Mouse (Mus musculus): ENCODE results near the gene Rngtt.
"Not testable (repeated sequence)": the region's sequence is repeated elsewhere in the genome, so short reads cannot be mapped to it uniquely, and the experiment has no call there.

The Rngtt gene

DNA sequence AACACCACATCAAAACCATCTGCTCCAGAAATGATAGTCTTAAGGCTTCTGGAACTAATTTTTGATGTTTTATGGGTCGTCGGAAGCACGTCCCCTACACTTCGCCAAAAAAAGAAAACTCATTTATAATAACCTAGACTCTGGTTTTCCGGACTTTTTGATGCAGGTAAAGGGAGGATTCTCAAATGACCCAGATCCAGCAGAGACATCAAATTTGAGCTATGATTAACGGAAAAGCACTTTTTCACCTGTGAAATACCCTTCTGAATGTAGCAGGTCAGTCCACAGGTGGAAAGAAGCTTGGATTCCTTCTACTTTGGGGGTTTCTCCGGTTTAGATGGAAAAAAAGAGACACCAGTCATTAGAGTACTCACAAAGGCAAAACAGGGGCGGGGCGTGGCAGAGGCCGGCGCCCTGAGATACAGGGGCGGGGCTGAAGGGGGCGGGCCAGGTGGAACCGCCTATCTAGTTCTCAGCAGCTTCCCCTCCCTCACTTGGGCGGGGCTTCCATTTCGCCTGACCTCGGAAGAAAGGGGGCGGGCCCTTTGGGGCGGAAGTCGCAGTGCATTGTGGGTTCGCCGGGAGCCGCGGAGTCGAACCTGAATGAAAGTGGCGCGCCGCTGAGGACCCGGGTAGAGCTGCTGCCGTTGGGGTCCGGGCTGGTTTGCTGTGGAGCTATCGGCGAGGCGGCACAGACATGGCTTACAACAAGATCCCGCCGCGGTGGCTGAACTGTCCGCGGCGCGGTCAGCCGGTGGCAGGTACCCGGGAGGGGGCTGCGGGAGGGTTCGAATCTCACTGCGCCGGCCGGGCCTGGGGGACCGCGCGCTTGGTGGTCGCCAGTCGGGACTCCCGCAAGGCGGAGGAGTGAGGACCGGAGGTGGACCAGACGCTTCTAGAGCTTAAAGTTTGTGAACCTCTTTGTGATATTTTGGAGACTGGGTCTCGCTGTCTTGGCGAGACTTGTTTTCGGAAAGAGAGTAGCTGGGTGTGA is at the start of gene Rngtt:
Gene Rngtt, plus strand, starts transcription at position 548 of the 994 bp plus-strand sequence.
- peak; percentile 100 for DNase-seq (ENCODE audit: low read depth)

DNA sequence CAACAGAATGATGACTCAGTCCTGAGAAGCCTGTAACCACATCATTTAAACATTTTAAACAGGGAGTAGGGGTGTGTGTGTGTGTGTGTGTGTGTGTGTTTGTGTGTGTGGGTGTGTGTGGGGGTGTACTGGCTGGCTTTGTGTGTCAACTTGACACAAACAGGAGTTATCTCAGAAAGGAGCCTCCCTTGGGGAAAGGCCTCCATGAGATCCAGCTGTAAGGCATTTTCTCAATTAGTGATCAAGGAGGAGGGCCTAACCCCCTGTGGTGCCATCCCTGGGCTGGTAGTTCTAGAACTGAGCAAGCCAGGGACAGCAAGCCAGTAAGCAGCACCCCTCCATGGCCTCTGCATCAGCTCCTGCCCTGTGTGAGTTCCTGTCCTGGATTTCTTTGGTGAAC is 49.8 kb upstream of the Rngtt start:
- DNase-seq (ENCODE audit: low read depth), result no peak

DNA sequence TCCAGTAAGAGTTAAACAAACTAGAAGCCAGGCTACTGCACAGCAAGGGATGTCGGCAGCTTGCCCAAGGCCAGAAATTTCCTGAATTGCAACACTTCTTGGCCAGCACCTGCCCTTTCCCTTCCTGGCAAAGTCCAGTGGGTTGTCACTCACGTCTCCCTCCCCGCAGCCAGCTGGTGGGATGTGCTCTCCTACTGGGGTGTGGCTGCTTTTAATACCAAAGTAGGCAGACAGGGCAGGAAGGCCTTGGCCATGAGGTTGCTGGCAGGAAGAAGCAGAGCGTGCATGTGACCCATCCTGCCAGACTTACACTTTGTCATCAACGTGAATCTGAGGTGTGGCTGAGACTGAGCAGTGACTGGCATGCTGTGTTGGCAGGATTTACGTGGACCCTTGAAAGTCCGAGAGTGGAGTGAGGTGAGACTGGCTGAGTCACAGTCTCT is 48.8 kb upstream of the Rngtt start:
- DNase-seq (ENCODE audit: low read depth), result peak; percentile 55

DNA sequence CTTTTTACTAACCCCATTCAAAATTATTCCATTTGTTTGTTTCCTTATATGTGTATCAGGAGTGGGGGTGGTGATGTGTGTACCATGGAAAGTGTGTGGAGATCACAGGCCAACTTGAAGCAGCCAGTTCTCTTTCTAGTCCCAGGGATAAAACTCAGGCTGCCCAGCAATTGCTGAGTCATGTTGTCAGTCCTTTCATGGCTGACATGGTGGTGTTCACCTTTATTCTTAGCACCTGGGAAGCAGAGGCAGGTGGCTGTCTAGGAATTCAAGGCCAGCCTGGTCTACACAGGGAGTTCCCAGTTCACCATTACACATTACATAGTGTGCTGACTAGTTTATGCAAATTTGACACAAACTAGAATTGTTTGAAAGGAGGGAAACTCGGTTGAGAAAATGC is 47.2 kb upstream of the Rngtt start:
- no peak for DNase-seq (ENCODE audit: low read depth)

DNA sequence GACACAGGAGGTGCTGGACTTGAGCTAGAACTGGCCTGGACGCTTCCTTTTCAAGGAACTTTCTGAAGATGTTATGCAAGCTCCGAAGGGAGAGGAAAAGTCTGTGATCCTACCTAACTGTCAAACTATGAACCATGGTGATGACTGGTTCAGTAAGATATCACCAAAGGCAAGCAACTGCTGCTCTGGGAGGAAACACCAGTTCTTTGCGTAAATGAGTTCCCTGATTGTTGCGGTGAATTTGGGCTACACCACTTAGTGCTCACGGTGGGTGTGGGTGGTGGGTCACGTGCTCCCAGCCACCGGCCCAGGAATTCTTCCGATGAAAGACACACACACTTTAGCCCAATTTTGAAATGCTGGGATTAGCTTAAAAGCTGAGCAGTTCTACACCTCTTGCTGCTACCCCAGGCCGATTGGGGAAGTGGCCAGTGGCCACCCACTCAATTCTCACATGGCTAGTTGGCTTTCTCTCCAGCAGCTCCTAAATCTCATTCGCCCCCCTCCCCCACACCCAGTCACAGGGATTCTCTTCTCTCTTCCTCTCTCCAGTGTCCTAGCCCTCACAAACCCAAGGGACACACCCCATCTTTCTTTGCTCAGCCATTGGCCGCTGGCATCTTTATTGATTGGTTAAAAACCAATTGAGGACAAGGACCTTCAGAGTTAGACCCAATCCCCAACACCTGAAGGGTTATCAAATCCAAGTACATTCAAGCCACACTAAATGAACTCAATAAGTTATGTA is 45.0 kb upstream of the Rngtt start:
- DNase-seq (ENCODE audit: low read depth), result no peak

DNA sequence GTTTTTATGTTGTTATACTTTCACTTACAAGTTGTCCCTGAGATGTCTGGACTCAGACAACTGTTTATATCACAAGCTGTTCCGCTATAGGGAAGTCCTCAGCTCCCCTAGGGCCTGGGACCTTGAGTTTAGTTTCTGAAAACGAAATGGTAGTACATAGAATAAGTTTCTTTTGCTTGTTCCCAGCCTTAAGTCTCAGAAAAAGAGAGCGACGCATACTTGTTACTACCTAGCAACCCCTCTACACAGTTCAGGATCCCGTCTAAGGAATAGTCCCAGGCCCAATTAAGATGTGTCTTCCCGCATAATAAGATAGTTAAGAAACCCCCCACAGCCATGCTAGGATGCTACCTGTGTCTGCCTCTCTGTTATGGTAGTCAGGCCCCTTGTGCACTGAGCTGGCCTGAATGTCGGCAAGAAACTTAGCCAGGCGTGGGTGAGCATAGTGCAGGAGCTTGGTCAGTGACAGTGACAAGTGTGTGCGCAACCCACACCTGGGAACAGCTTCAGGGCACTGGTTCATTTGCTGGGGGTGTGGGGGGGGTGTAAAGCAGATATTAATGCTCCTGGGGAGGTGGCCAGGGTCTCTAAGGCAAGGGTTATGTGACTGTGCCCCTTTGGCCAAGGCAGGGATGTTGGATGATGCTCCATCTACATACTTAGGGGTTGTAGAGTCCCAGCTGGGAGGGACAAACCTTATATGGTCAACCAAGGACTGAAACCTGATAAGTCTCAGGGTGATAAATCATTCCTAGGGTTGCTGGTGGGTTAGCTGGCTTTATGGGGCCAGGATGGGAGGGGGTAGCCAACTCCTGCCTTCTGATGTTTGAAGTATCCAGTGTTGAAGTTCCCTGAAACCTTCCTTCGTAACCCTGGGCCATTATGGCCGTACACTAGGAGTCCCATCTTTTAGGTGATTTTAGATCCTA is 39.5 kb upstream of the Rngtt start:
- peak; percentile 43 for DNase-seq (ENCODE audit: low read depth)

DNA sequence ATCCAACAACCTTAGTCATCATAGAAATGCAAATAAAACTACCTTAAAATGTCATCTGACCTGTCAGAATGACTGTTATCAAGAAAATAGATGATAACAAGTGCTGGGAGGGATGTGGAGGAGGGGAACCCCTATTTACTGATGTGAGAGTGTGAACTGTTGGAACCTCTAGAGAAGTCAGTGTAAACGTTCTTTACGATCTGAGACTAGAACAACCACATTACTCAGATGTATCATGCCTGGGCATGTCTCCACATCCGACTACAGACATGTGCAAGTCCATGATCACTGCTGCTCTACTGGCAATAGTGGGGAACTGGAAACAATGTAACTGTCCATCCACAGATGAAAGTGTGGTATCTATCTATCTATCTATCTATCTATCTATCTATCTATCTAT is 36.7 kb upstream of the Rngtt start:
- peak; percentile 63 for DNase-seq (ENCODE audit: low read depth)

DNA sequence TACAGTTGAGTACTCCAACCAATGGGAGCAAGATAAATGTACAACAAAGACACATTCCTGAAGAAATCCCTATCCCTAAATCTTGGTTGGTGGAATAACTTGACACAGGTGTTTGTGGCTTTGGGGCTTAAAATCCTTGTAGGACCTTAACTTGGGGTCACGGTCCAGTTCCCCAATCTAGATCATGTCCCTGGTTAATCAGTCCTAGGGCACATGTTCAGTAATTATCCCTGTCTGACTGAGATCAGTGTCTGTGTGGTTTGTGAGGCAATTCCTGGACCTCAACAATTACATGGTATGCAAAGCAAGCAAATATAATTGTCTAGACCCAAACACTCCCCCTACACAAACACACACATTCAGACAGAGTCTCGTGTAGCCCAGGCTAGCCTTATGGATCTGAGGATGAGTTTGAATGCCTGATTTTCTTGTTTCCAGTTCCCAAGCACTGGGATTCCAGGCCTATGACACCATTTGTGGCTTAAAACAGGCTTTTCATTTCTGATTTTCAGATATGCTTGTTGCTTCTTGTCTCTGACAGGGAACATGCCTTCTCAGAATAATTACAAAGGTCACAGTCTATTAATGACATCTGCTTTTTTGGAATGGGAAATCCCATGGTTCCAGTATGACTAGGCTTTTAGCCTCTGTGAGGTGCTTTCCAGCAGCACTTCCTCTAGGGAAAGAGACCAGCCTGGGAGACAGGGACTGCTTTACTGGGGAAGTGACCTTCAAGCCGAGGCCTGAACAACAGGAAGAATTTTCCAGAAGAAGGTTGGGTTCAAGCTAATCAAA is 28.0 kb upstream of the Rngtt start:
- no peak for DNase-seq (ENCODE audit: low read depth)

DNA sequence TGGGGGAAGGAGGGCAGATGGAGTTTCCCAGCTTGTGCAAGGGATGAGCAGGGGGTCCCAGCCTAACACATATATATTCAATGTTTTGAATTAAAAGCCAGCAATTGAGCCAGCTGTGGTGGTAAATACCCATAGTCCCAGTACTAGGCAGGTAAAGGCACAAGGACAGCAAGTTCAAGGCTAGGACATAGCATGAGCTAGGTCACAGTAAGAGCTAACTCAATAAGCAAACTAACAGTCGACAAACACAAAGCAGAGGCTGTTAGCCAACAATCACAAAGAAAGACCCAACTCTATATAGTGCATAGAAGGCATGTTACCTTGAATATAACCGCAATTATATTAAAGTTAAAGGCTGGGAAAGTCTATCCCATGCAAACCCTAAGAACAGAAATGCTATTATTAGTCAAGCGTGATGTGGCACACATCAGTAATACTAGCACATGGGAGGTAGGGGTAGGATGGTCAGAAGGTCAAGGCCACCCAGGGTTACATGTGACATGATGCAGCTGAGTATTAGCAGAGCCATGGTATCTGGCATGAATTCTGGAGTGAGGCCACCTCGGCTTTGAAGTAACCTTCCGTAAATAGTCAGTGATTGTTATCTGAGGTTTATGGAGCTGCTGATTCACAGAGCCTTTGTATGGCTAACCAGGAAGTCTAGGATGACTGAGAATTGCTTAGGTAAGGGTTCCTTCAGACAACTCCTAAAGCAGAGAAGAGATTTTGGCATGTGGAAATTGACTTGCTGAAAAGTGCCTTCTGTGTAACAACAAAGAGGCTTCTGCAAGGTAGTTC is 25.8 kb upstream of the Rngtt start:
- no peak for DNase-seq (ENCODE audit: low read depth)

DNA sequence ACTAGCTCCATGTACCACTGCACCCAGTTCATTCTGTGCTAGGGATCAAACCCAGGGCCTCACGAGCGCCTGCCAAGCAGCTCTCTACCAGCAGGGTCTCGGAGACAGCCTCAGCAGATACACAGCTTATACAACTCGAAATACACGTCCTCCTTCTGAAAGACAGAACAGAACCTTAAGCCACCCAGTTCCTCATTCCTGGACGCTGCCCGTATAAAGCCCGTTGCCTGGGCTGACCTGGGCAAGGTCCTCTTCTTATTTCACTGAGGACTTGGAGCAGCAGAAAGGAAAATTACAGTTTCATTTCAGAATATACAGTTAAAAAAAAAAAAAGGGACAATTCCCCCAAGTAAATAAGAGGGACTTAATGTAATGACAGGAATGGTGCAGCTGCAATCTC is 24.7 kb upstream of the Rngtt start:
- no peak for DNase-seq (ENCODE audit: low read depth)

DNA sequence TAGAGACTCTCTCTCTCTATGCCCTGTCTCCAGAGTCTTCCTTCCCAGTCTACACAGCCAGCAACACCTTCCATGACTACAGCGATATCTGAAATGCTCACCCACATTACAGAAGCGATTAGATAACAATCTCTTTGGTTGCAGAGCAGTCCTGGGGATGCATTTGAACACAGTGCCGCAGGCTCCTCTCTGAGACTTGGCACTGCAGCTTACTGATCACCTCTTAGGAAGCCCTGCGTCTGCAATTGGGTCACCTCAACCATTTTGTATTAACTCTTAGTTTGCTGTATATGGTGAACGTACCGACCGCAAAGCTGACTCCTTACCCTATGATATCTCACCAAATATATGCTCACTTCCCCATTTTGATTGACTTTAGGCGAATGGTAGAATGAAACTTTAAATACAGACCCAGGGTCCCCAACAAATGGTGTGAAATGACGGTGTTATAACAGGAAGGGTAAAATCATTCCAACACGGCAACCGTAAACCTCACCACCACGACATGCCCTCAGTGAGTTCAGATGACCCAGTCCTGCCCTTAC is 20.9 kb upstream of the Rngtt start:
- peak; percentile 69 for DNase-seq (ENCODE audit: low read depth)

DNA sequence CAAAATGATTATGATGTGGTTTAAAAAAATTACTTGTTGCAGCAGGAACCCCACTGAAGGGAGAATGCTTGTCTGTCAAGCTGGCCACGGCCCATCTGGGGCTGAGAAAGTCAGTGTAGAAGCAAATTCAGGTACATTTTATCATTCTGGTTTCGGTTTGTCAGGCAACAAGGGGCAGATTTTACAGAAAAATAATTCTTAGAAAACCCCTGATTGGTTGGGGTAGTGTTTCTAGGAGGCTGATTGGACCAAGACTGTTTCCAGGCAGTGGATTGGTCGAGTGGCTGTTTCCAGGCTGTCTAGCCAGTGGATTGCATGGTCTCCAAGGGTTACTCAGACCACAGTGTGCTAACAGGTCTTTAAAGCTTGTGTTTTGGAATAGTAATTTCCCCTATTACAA is 20.1 kb upstream of the Rngtt start, which contains the start of gene Pnrc1:
Gene Pnrc1, minus strand, starts transcription at position 162 of the 400 bp plus-strand sequence.
- DNase-seq (ENCODE audit: low read depth), result peak; percentile 82

DNA sequence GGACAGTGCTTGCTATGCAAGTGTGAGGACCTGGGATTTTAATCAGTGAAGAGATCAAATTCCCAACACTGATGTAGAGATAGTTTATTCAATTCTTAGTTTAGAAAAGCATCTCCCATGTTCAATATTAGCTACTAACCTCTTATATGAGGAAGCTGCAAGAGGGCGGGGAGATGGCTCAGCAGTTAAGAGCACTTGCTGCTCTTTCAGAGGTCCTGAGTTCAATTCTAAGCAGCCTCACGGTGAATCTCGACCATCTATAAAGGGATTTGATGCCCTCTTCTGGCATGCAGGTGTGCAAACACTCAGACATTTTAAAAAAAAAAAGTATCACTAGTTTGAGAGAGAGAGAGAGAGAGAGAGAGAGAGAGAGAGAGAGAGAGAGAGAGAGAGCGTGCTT is 19.2 kb upstream of the Rngtt start:
- peak; percentile 78 for DNase-seq (ENCODE audit: low read depth)

DNA sequence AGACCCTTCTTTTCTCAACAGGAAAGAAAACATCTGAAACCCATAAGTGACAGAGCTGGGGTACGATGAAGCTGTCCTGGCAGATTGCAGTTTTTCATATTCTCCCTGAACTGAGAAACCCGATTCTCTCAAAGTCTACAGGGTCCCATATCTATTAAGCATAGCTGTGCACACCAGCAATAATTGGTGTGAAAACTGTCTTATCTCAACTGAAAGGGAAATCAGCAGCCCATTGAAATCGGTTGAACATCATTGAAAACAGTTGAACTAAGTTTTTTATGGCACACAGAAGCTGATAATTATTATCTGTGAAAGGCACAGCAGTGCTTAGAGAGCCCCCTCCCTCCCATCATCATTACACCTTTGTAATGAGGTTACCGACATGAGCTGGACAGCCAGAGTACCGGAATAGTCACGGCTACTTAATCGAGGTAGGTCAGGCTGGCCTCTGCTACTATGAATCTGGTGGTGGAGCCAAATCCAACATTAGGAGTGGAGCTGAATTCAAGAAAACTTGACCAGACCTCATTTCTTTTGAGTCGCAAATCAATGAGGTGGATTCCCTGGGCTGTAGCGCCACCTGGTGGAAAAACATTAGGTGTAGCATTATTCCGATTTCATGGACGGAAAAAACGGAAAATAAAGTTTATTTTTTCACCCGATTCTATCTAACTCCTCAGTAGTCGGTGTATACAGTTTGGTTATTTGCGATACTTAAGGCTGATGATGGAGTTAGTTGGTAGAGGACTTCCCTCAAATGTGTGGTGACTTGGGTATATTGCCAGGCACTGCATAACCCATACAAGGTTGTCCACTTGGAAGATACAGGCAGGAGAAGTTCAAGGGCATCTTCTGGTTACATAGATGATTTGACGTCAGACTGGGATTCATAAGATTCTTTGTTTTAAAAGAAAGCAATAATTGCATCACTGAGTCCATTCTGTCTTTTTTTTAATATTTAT is 17.4 kb upstream of the Rngtt start:
- DNase-seq (ENCODE audit: low read depth), result peak; percentile 91

DNA sequence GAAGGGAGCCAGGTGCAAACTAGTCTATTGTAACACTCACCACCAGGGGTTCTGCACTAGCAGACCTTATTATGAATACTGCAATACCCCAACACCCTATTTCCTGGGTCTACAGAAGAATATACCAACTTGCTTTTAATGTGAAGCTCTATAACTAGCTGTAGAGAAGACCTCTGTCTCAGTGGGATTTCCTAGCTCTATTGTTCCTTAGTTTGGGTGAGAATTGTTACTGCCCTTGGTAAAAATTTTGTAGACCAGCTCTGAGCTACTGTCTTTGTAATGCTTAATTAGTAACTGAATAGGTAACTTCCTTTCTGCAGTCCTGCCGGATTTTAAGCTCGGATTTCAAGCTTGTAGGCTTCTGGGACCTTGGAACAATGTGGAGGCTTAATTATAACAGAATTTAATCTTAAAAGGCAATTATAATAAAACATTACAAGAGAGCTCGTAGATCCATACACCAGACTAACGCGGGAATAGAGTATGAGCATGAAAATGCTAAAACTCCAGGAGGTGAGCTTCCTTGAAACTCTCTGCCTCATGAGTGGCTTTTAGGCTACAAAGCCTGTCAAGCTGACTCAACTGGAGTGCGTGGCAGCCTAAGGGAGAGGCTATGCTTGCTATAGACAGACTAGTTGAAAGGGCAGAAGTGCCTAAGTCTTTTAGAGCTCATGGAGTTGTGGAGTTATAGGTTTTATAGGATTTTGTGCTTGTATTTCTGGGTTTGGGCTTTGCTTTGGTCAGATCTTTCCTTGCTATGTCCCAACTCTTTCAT is 9.0 kb upstream of the Rngtt start:
- DNase-seq (ENCODE audit: low read depth), result not testable (repeated sequence)

DNA sequence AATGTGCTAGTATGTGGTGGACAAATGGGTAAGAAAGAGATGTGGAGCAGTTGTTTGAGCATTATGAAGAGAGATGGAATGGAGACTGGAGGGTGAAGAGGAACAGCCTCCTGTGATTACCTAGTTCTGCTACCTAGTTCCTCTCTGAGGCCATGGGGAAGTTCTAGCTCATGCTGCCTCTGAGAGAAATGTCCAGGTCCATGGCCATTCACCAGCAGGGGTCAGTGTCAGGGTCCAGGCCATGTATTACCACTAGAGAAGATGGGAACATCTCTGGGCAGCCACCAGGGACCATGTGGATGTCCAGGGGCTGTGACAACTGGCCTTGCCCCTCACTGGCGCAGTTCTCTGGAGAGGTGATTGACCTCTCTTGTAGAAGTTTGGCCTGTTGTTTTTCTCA is 7.1 kb upstream of the Rngtt start:
- DNase-seq (ENCODE audit: low read depth), result no peak

DNA sequence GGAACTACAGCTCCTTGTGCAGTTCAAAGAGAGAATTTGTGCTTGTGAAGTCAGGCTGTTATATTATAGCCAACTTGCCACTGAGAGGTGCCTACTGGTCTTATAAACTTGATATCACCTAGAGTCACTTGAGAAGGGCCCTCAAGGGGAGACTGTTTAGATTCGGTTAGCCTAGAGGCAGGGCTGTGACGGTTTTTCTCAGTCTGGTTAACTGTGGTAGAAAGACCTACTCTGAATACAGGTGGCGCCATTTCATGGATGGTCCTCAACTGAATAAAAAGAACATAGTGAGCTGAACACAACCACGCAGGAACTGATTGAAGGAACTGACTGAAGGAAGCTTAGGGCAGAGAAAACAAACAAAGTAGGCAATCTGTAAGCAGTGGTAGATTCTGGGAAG is 3.0 kb upstream of the Rngtt start:
- DNase-seq (ENCODE audit: low read depth), result peak; percentile 30
